Mouse (Mus musculus) stomach, postnatal 0 days (tissue): ENCODE results near the gene Anxa6.

Experiments used
- CTCF ChIP-seq: IDR thresholded peaks from 2 replicates; pipeline ENCODE4 v1.5.1; 2016; ENCODE audit warnings: antibody characterized with exemption, low read depth, mild to moderate bottlenecking, moderate library complexity
- EP300 ChIP-seq: optimal IDR thresholded peaks from 2 replicates; pipeline ENCODE3; 2016; ENCODE audit warnings: antibody characterized with exemption

- TF ChIP-seq EP300 (no peak), CTCF (no peak)
Measured at GRCm38 (mm10) chr11:54950684-54951083, 82.6 kb downstream of the Anxa6 start.
